Mouse (Mus musculus) CH12.LX (cell line): ENCODE measurements at regions not wholly inside any gene's neighbourhood (a gene's known extent, or its start where the extent isn't known, plus 50 kb on each side); places are given as distances from the start of the nearest gene placed in this dataset.

Experiments
- DNase-seq: peaks from one replicate; pipeline ENCODE4 v3.0.0-alpha.2; 2013; ENCODE audit errors: extremely low read depth
- H3K27ac ChIP-seq: 2 replicates; pipeline ENCODE4 v1.5.1; 2012; ENCODE audit warnings: low read depth, mild to moderate bottlenecking, control low read depth, moderate library complexity; ENCODE audit not compliant: insufficient read depth
- H3K27me3 ChIP-seq: replicated peaks from 2 replicates; pipeline ENCODE3; 2012; ENCODE audit warnings: inconsistent platforms
- H3K36me3 ChIP-seq, 2 experiments: replicated peaks in 1 of 2; 2 replicates each; pipeline versions ENCODE3 to v1.6.1; 2012; ENCODE audit warnings: inconsistent platforms in 1 of 2, low read length in 1 of 2, mild to moderate bottlenecking in 1 of 2, mixed read lengths in 1 of 2, moderate library complexity in 1 of 2; ENCODE audit not compliant: control insufficient read depth in 1 of 2, insufficient read depth in 1 of 2
- H3K4me1 ChIP-seq, 2 experiments: 2 replicates each; pipeline ENCODE4 v1.6.1; 2012; ENCODE audit warnings: inconsistent platforms in 1 of 2, moderate library complexity in 1 of 2; ENCODE audit not compliant: insufficient read depth in 2 of 2, control insufficient read depth in 1 of 2
- H3K4me2 ChIP-seq: 2 replicates; pipeline ENCODE4 v1.6.1; 2012; ENCODE audit warnings: low read depth, mild to moderate bottlenecking, control low read depth; ENCODE audit not compliant: poor library complexity, insufficient read depth, severe bottlenecking
- H3K4me3 ChIP-seq, 3 experiments: fragments of 150-350 bp in 1 of 3; sonication (generic) in 1 of 3; replicated peaks in 1 of 3; 2 replicates each; pipeline versions ENCODE3 to v1.5.1; 2011 to 2012; ENCODE audit warnings: low read depth in 2 of 3, low read length in 2 of 3, mild to moderate bottlenecking in 2 of 3, moderate library complexity in 2 of 3, control low read depth in 1 of 3, improper control_type of control experiment in 1 of 3, inconsistent platforms in 1 of 3, mixed read lengths in 1 of 3; ENCODE audit not compliant: poor library complexity in 1 of 3
- H3K79me2 ChIP-seq: replicated peaks from 2 replicates; pipeline ENCODE4 v1.6.1; 2012; ENCODE audit warnings: mild to moderate bottlenecking, moderate library complexity; ENCODE audit not compliant: control insufficient read depth, poor library complexity, insufficient read depth, severe bottlenecking; ENCODE audit errors: extremely low read depth
- H3K9ac ChIP-seq: 2 replicates; pipeline ENCODE4 v1.6.1; 2012; ENCODE audit warnings: low read depth, mild to moderate bottlenecking, control low read depth, moderate library complexity; ENCODE audit not compliant: insufficient read depth
- H3K9me3 ChIP-seq: replicated peaks from 2 replicates; pipeline ENCODE3; 2012; ENCODE audit warnings: low read length, inconsistent platforms, mixed read lengths
- BHLHE40 ChIP-seq: IDR thresholded peaks from 2 replicates; pipeline ENCODE4 v1.6.1; 2011; ENCODE audit warnings: mild to moderate bottlenecking, low read depth, low read length, improper control_type of control experiment
- CTCF ChIP-seq, 2 experiments: IDR thresholded peaks in 1 of 2; conservative IDR thresholded peaks in 1 of 2; 2 replicates each; pipeline ENCODE4 v1.5.1; 2011 to 2012; ENCODE audit warnings: low read depth in 2 of 2, low read length in 2 of 2, improper control_type of control experiment in 1 of 2, inconsistent platforms in 1 of 2, mild to moderate bottlenecking in 1 of 2, moderate library complexity in 1 of 2
- ELF1 ChIP-seq: IDR thresholded peaks from 2 replicates; pipeline ENCODE4 v1.6.1; 2014; ENCODE audit warnings: low read depth, mild to moderate bottlenecking, inconsistent platforms, low read length, improper control_type of control experiment
- HCFC1 ChIP-seq: IDR thresholded peaks from 2 replicates; pipeline ENCODE4 v1.6.1; 2012; ENCODE audit warnings: low read depth, mild to moderate bottlenecking, inconsistent platforms, low read length, improper control_type of control experiment
- JUN ChIP-seq: IDR thresholded peaks from 2 replicates; pipeline ENCODE4 v1.6.1; 2011; ENCODE audit warnings: low read depth, mild to moderate bottlenecking, low read length, improper control_type of control experiment, moderate library complexity; ENCODE audit not compliant: insufficient read depth
- JUND ChIP-seq: conservative IDR thresholded peaks from 2 replicates; pipeline ENCODE4 v1.6.1; 2011; ENCODE audit warnings: low read depth, low read length, improper control_type of control experiment
- KAT2A ChIP-seq: IDR thresholded peaks from 2 replicates; pipeline ENCODE4 v1.6.1; 2012; ENCODE audit warnings: low read length, improper control_type of control experiment, inconsistent platforms; ENCODE audit not compliant: insufficient replicate concordance
- MEF2A ChIP-seq: IDR thresholded peaks from 2 replicates; pipeline ENCODE4 v1.6.1; 2014; ENCODE audit warnings: low read depth, mild to moderate bottlenecking, inconsistent platforms, low read length, improper control_type of control experiment, borderline replicate concordance
- MYC ChIP-seq: IDR thresholded peaks from 2 replicates; pipeline ENCODE4 v1.6.1; 2011; ENCODE audit warnings: low read depth, mild to moderate bottlenecking, improper control_type of control experiment, low read length
- NRF1 ChIP-seq: IDR thresholded peaks from 2 replicates; pipeline ENCODE4 v1.6.1; 2014; ENCODE audit warnings: low read depth, mild to moderate bottlenecking, inconsistent platforms, low read length, improper control_type of control experiment, moderate library complexity
- PAX5 ChIP-seq: IDR thresholded peaks from 2 replicates; pipeline ENCODE4 v1.6.1; 2012; ENCODE audit warnings: low read length, inconsistent platforms, mixed read lengths
- POLR2A ChIP-seq: IDR thresholded peaks from 2 replicates; pipeline ENCODE4 v1.6.1; 2011; ENCODE audit warnings: low read depth, mild to moderate bottlenecking, improper control_type of control experiment, low read length
- SIN3A ChIP-seq: IDR thresholded peaks from 2 replicates; pipeline ENCODE4 v1.6.1; 2012; ENCODE audit warnings: low read length, improper control_type of control experiment, inconsistent platforms
- SMC3 ChIP-seq: IDR thresholded peaks from 2 replicates; pipeline ENCODE4 v1.6.1; 2011; ENCODE audit warnings: low read depth, low read length, improper control_type of control experiment
- TBP ChIP-seq: conservative IDR thresholded peaks from 2 replicates; pipeline ENCODE4 v1.6.1; 2011; ENCODE audit warnings: low read depth, low read length, improper control_type of control experiment
- TCF12 ChIP-seq: IDR thresholded peaks from 2 replicates; pipeline ENCODE4 v1.6.1; 2014; ENCODE audit warnings: low read depth, mild to moderate bottlenecking, inconsistent platforms, low read length, improper control_type of control experiment
- UBTF ChIP-seq: IDR thresholded peaks from 2 replicates; pipeline ENCODE4 v1.6.1; 2012; ENCODE audit warnings: low read depth, mild to moderate bottlenecking, inconsistent platforms, low read length, improper control_type of control experiment, moderate library complexity
- USF1 ChIP-seq: IDR thresholded peaks from 2 replicates; pipeline ENCODE4 v1.6.1; 2014; ENCODE audit warnings: low read depth, mild to moderate bottlenecking, inconsistent platforms, low read length, improper control_type of control experiment
- USF2 ChIP-seq: conservative IDR thresholded peaks from 2 replicates; pipeline ENCODE4 v1.6.1; 2011; ENCODE audit warnings: low read depth, low read length, improper control_type of control experiment
- ZKSCAN1 ChIP-seq: IDR thresholded peaks from 2 replicates; pipeline ENCODE4 v1.6.1; 2012; ENCODE audit warnings: low read depth, inconsistent platforms, low read length, improper control_type of control experiment, borderline replicate concordance
- ZMIZ1 ChIP-seq: IDR thresholded peaks from 2 replicates; pipeline ENCODE4 v1.6.1; 2012; ENCODE audit warnings: low read depth, mild to moderate bottlenecking, inconsistent platforms, low read length, improper control_type of control experiment
- ZNF384 ChIP-seq: IDR thresholded peaks from 2 replicates; pipeline ENCODE4 v1.6.1; 2012; ENCODE audit warnings: low read depth, low read length, improper control_type of control experiment, inconsistent platforms
- dilution Hi-C: fragments of 300-500 bp; cut with MboI; formaldehyde crosslinking; loops from 2 replicates; pipeline ENCODE4 v1.14.3; 2020; ENCODE audit warnings: low sequenced_read_pairs; ENCODE audit not compliant: extremely low pct_unique_long_range_greater_than_20kb, extremely low pct_ligation_motif_present
- in situ Hi-C: fragments of 300-500 bp; cut with MboI; formaldehyde crosslinking; loops from 3 replicates; pipeline ENCODE4 v1.14.3; 2019; ENCODE audit warnings: low sequenced_read_pairs, low pct_ligation_motif_present, low pct_unique_long_range_greater_than_20kb, mixed read lengths

GRCm38 (mm10) chr15:31106907-31107306 is 117.2 kb upstream of the Dap start:
- Histone ChIP-seq H3K4me2 (no peak overlapping the region), H3K9me3 (no peaks in the 10 kb centered on the region), H3K4me1 (peaks cover 0 to 5% of the 10 kb centered on the region in 2 experiments; a peak in 1 of 4 replicates), H3K27ac (no peak overlapping the region), H3K4me3 (no peak overlapping the region), H3K27me3 (no peaks in the 10 kb centered on the region), H3K36me3 (no peaks in the 10 kb centered on the region), H3K9ac (no peak overlapping the region)
- dilution Hi-C loops (no loop called here), in situ Hi-C loops (no loop called here)
- DNase-seq = no peak
- TF ChIP-seq ZNF384 (no peak), CTCF (conservative IDR thresholded peaks at IDR 0.05 in 1 of 2, IDR thresholded peaks at IDR 0.05 in 1 of 2; ENCODE audit: low read depth in 2 of 2, low read length in 2 of 2) (no peak), JUN (no peak), UBTF (no peak), HCFC1 (no peak), USF2 (no peak), BHLHE40 (no peak), NRF1 (no peak), ZKSCAN1 (no peak), ELF1 (no peak), MEF2A (no peak), JUND (no peak)
- TF ChIP-seq, all 38 proteins: peak for 0
- H3K79me2 ChIP-seq = no peaks in the 10 kb centered on the region

- Histone ChIP-seq H3K36me3 (no peaks in the 10 kb centered on the region), H3K9me3 (no peaks in the 10 kb centered on the region), H3K9ac (no peak overlapping the region), H3K27me3 (no peaks in the 10 kb centered on the region), H3K4me3 (no peak overlapping the region), H3K27ac (no peak overlapping the region), H3K4me1 (no peaks in the 10 kb centered on the region), H3K79me2 (no peaks in the 10 kb centered on the region), H3K4me2 (no peak overlapping the region)
- dilution Hi-C loops (no loop called here), in situ Hi-C loops (no loop called here)
- DNase-seq = no peak
- TF ChIP-seq TCF12 = no peak
These were observed 110.9 kb upstream of the Dap start for GRCm38 (mm10) chr15:31113216-31113615.

DNA sequence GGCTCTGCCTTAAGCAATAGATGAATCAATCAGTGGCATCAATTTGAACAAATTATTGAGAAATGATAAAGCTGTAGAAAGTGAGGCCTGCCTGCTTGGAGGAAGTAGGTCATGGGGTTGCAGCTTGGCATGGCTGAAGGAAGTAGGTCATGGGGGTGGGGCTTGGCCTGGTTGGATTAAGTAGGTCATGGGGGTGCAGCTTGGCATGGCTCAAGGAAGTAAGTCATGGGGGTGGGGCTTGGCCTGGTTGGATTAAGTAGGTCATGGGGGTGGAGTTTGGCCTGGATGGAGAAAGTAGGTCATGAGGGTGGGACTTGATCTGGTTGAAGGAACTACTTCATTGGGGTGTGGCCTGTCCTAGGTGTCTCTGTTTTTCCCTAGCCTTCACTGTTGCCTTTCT is 106.8 kb upstream of the Dap start:
- no peak overlapping the region for H3K4me2 ChIP-seq
- no peaks in the 10 kb centered on the region for H3K79me2 ChIP-seq
- DNase-seq = peak; percentile 57
- H3K4me1 ChIP-seq = no peaks in the 10 kb centered on the region
- H3K9me3 ChIP-seq = no peaks in the 10 kb centered on the region
- in situ Hi-C loops = no loop called here
- H3K27me3 ChIP-seq = no peaks in the 10 kb centered on the region
- H3K27ac ChIP-seq = no peak overlapping the region
- no peaks in the 10 kb centered on the region for H3K36me3 ChIP-seq
- dilution Hi-C loops = no loop called here
- no peak overlapping the region for H3K9ac ChIP-seq
- no peak overlapping the region for H3K4me3 ChIP-seq
- TF ChIP-seq HCFC1 (no peak), KAT2A (no peak), MYC (no peak), MEF2A (no peak), PAX5 (no peak), TBP (no peak), NRF1 (no peak), SMC3 (no peak), SIN3A (no peak), USF1 (no peak), JUND (no peak), POLR2A (no peak), ELF1 (no peak), CTCF (conservative IDR thresholded peaks at IDR 0.05 in 1 of 2, IDR thresholded peaks at IDR 0.05 in 1 of 2; ENCODE audit: low read depth in 2 of 2, low read length in 2 of 2) (no peak), UBTF (no peak), ZMIZ1 (no peak)
